Mouse (Mus musculus) spleen, adult 10 weeks (tissue): ENCODE results near the gene Tomm22. TPM values are rescaled to one million over a fixed set of nuclear protein-coding genes. Genes with fewer than 3 reads are reported as not detected.

Experiments
- polyA plus RNA-seq: library from polyadenylated mRNA; stranded (reverse); fragments of 350-450 nt; fragmentation: Illumina TruSeq; extraction: RNeasy Lipid Tissue Mini Kit (QIAGEN cat#74804); gene quantifications from one replicate; pipeline ENCODE4 v1.2.3, GENCODE M21; 2015; ENCODE audit warnings: low replicate concordance; ENCODE audit not compliant: insufficient read depth

The Tomm22 gene
- 210 TPM for polyA plus RNA-seq

DNA sequence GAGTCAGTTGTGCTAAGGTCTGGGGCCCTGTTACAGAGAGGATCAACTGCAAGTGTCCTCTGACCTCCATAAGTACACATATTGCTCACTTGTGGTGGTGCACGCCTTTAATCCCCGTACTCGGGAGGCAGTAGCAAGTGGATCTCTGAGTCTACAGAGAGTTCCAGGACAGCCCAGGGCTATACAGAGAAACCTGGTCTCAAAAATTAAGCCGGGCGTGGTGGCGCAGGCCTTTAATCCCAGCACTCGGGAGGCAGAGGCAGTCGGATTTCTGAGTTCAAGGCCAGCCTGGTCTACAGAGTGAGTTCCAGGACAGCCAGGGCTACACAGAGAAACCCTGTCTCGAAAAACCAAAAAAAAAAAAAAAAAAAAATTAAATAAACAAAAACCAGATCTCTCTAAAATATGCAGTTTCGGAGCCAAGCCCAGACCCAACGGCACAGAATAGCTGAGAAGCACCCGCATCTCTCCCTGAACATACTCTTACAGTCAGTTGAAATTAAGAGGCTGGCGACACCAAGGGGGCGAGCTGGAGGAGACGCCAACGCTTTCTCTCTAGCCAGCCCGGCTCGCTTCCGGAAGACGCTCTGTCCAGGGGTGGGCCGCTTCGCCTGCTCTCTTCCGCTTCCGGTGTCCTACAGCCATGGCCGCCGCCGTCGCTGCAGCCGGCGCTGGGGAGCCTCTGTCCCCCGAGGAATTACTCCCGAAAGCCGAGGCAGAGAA is at the start of gene Tomm22:
TSS of gene Tomm22 (plus strand) at position 613 of the 723 bp plus-strand sequence.

DNA sequence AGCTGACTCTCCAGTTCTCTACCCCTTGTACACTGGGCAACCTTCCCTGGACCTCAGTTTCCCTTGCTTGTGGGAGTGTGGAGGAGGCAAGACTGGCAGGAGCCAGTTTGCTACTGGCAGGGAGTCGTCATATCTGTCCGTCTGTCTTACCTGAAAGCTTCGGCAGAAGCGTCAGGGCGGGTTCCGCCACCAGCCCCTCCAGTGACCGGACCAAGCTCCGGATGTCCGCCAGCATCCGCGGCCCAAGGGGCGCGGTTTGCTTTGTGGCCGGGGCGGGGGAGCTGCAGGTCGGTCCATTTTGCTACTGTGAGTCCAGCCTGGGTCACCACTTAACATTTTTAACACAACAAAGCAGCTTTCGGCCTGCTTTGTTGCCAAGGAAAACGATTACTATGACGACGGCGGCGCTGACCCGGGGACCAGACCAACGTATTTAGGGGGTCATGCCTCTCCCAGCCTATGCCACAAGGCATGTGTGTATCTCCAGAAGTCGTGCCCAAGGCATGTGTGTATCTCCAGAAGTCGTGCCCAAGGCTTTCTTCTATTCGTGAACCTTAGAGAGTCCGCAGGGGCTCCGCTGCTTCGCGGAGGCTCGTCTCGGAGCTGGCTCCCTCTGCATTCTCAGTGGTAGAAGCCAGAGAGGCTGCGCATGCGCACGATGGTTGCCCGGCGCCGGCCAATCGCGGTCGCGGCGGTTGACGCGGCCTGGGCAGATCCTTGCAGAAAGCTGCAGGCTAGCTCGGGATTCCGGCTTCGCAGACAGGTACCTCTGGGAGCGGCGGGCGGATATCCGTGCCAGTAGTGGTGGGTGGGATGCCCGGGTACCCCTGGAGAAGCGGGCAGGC is 11.9 kb upstream of the Tomm22 start, which contains the start of the genes Fam227a and Cby1:
TSS of gene Fam227a (minus strand) at position 426 of the 845 bp plus-strand sequence.
TSS of gene Cby1 (plus strand) at position 669 of the 845 bp plus-strand sequence.

DNA sequence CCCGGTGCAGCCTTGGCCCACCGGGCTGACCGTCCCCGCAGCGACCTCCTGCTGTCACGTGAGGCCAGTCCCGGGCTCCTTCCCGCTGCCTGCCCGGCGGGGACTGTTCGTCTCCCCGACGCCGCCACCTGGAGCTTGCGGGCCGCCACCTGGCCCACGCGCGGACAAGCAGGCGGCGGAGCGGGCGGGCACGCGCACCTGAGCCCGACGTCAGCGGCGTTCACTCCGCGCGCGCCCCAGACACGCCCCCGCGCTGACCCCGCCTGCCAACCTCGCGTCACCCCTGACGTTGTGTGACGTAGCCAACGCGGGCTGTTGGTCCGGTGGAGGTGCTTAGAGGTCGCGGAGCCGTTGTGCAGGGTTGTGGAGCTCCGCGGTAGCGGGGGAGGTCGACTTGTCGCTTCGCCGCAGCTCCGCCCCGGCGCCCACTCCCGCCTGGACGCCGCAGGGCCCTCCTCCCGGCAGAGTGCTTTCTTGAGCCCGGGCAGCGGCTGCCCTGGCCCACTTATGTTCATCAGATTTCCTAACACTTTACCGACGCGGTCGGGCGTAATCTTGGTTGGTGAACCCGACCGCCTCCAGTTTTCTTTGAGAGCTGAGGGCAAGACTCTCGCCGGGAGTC is 17.1 kb downstream of the Tomm22 start, which contains the start of gene Josd1:
TSS of gene Josd1 (minus strand) at position 274 of the 622 bp plus-strand sequence.

DNA sequence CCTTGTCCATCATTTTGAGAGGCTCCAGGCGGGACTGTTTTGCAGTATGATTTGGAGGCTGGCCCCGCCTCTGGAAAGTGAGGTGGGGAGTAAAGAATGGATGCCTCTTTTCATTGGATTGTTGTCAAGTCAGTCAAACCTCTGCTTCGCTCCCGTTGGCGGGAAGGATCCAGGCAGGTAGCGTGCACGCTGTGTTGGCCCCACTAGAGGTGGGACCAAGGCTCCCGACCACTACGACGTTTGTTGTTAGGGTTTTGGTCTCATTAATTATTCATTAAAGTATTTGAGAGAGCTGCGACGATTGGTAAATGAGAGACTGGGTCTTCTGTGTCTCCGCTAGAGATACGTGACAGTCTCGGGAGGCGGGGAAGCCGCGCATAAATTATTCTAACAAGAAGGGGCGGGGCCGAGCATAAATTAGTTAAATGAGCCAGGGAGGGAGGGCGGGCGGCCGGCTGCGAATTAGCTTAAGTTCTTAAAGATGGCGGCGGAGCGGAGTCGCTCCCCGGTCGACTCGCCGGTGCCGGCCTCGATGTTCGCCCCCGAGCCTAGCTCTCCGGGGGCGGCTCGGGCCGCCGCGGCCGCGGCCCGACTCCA is 19.9 kb downstream of the Tomm22 start, which contains the start of gene Gtpbp1:
TSS of gene Gtpbp1 (plus strand) at position 420 of the 597 bp plus-strand sequence.

Other genes starting within 250 kb of the Tomm22 start
- gene Csnk1e, start 215.3 kb upstream of the Tomm22 start, polyA plus RNA-seq = 18.6 TPM
- gene Kcnj4, start 165.6 kb upstream of the Tomm22 start, polyA plus RNA-seq = not detected
- gene Kdelr3, start 154.4 kb upstream of the Tomm22 start, polyA plus RNA-seq = 2.1 TPM
- gene Ddx17, start 124.1 kb upstream of the Tomm22 start, polyA plus RNA-seq = 623 TPM
- 1.0 TPM for gene Dmc1, start 65.8 kb upstream of the Tomm22 start, polyA plus RNA-seq
- gene Fam227a, start 11.9 kb upstream of the Tomm22 start, polyA plus RNA-seq = 1.9 TPM
- gene Cby1, start 11.7 kb upstream of the Tomm22 start, polyA plus RNA-seq = 5.9 TPM
- 20.9 TPM for gene Josd1, start 17.1 kb downstream of the Tomm22 start, polyA plus RNA-seq
- 35.7 TPM for gene Gtpbp1, start 20.0 kb downstream of the Tomm22 start, polyA plus RNA-seq
- gene Sun2, start 71.7 kb downstream of the Tomm22 start, polyA plus RNA-seq = 65.8 TPM
- 4.7 TPM for gene Dnal4, start 107.0 kb downstream of the Tomm22 start, polyA plus RNA-seq
- gene Nptxr, start 133.9 kb downstream of the Tomm22 start, polyA plus RNA-seq = 1.9 TPM
- not detected for gene Npcd, start 163.4 kb downstream of the Tomm22 start, polyA plus RNA-seq
- 12.9 TPM for gene Cbx6, start 163.8 kb downstream of the Tomm22 start, polyA plus RNA-seq
- gene Apobec3, start 220.8 kb downstream of the Tomm22 start, polyA plus RNA-seq = 616 TPM